Mouse (Mus musculus) kidney, postnatal 0 days (tissue): ENCODE measurements around the gene Gm16427. TPM values are rescaled to one million over a fixed set of nuclear protein-coding genes. Genes with fewer than 3 reads are reported as not detected.
"Not testable (repeated sequence)": the region's sequence is repeated elsewhere in the genome, so short reads cannot be mapped to it uniquely, and the experiment has no call there.

Experiments
- ATAC-seq: fragments of 200-750 bp; cut with Nextera tagmentation; replicated peaks from 2 replicates; pipeline ENCODE4 v1.8.0; 2017; ENCODE audit warnings: low read depth, moderate number of reproducible peaks, moderate TSS enrichment, moderate library complexity; ENCODE audit not compliant: low FRiP score
- DNase-seq: peaks from one replicate; pipeline ENCODE4 v3.0.0-alpha.2; 2016; ENCODE audit warnings: low spot score
- H3K27ac ChIP-seq: fragments of 300-500 bp; sonication (generic); 2 replicates; pipeline ENCODE4 v1.5.1; 2014; ENCODE audit warnings: mild to moderate bottlenecking
- H3K27me3 ChIP-seq: fragments of 300-500 bp; sonication (generic); 2 replicates; pipeline ENCODE4 v1.6.1; 2014; ENCODE audit warnings: low read length, mixed read lengths; ENCODE audit not compliant: insufficient read depth
- H3K36me3 ChIP-seq: fragments of 300-500 bp; sonication (generic); 2 replicates; pipeline ENCODE4 v1.6.1; 2014; ENCODE audit warnings: low read length, mixed read lengths; ENCODE audit not compliant: insufficient read depth
- H3K4me1 ChIP-seq: fragments of 300-500 bp; sonication (generic); replicated peaks from 2 replicates; pipeline ENCODE4 v1.6.1; 2014; ENCODE audit warnings: antibody characterized with exemption, low read length, mixed read lengths; ENCODE audit not compliant: insufficient read depth
- H3K4me2 ChIP-seq: fragments of 300-500 bp; sonication (generic); 2 replicates; pipeline ENCODE4 v1.6.1; 2014; ENCODE audit warnings: mild to moderate bottlenecking, low read length, moderate library complexity, mixed read lengths
- H3K4me3 ChIP-seq: fragments of 300-500 bp; sonication (generic); replicated peaks from 2 replicates; pipeline ENCODE4 v1.5.1; 2014; ENCODE audit warnings: low read depth, low read length
- H3K9ac ChIP-seq: fragments of 300-500 bp; sonication (generic); 2 replicates; pipeline ENCODE4 v1.6.1; 2014; ENCODE audit warnings: low read depth, low read length
- H3K9me3 ChIP-seq: fragments of 300-500 bp; sonication (generic); replicated peaks from 2 replicates; pipeline ENCODE4 v1.6.1; 2016; ENCODE audit warnings: low read length, inconsistent platforms, mixed read lengths
- WGBS: fragments of 180-500 bp; shearing (Covaris S2); extraction: QIAGEN DNeasy Blood & Tissue Kit; methylation state at CpG from one replicate; pipeline ENCODE4 v1.1.7; 2014; 5-methylcytosine and 5-hydroxymethylcytosine counted together
- polyA plus RNA-seq: library from polyadenylated mRNA; unstranded; fragments of >200 nt; fragmentation: Nextera tagmentation; extraction: Ambion mirVana; gene quantifications from 2 replicates; pipeline ENCODE4 v1.2.1, GENCODE M21; 2015

The Gm16427 gene
- polyA plus RNA-seq = not detected in 2 replicates

- ATAC-seq, H3K4me2 ChIP-seq, H3K27me3 ChIP-seq, DNase-seq, H3K4me1 ChIP-seq, H3K9me3 ChIP-seq, H3K36me3 ChIP-seq, H3K4me3 ChIP-seq, H3K9ac ChIP-seq, H3K27ac ChIP-seq: not testable (repeated sequence)
- WGBS = 100% methylated on average over 1 of the region's 3 CpGs
Measured at GRCm38 (mm10) chr5:93540100-93540499, at the start of gene Gm16427. Gene Gm16427, minus strand, starts transcription at chr5:93540200.

Other genes starting within 250 kb of the Gm16427 start
- gene C87414, start 131.4 kb upstream of the Gm16427 start, polyA plus RNA-seq = not detected in 2 replicates